Comparison of ENCODE assay signal across 16 mouse cellular contexts in the genomic region with DNA sequence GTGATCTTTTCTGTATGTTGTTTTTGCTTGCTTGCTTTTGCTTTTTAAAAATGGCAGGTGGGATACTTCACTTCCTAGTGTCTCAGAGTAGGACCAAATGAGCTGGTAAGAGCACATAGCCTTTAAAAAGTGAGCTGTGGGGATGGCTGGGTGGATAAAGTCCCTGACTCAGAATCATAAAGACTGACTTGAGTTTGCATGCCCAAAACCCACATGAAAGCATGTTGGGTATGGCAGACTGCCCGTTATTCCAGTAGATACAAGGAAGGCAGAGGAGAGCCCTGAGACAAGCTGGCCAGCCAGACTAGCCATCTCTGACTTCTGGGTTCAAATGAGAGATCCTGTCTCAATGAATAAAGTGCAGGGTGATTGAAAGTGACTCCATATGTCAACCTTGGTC.
A peak's percentile ranks its signal among the peaks of the same experiment; 100 is the strongest.
DNase-seq lines count a peak whose midpoint lies in the region; TF ChIP-seq lines count a peak whose summit lies in the region.
"Had no signal": no experiment of that assay in that cellular context is flagged by ENCODE, and none has a peak within 500 bp of the region (broad histone marks: within the 10 kb centered on the region; RNA-seq: fewer than 3 reads in every experiment).

No protein-coding gene starts in this region.

- 94% methylated on average over 1 of the region's 1 CpGs for WGBS in limb, embryonic 10.5 days

- TF ChIP-seq CTCF in embryonic fibroblast, embryonic 13.5 days (IDR thresholded peaks at IDR 0.05; ENCODE audit: borderline replicate concordance, insufficient read depth, low read length), result no peak

- no peaks in the 10 kb centered on the region for H3K9me3 ChIP-seq in limb, embryonic 10.5 days (replicated peaks)
- H3K9me3 ChIP-seq: forebrain, embryonic 12.5 days; heart, embryonic 12.5 days; hindbrain, embryonic 10.5 days; hindbrain, embryonic 15.5 days had no signal

- peak; percentile 27 for DNase-seq in ovary, adult 18-20 months (ENCODE audit: low spot score)
- no peak for DNase-seq in ovary, postnatal 14 days (ENCODE audit: low spot score)
- DNase-seq in Muller cell, postnatal 12 days (ENCODE audit: inconsistent ontology term), result peak; percentile 78
- DNase-seq in limb, embryonic 10.5 days (ENCODE audit: low spot score), result no peak
- no peak for DNase-seq in thymus, postnatal 14 days
- DNase-seq in layer of hippocampus, postnatal 36 days, result no peak
- DNase-seq: adrenal gland, postnatal 10 days; cerebellum, adult 18-20 months; cerebellum, adult 9-11 months; cerebellum, postnatal 36 days; gastrocnemius, postnatal 10 days had no signal

- TF ChIP-seq POLR2A in embryonic fibroblast, embryonic 13.5 days (IDR thresholded peaks at IDR 0.05; ENCODE audit: low read depth, low read length), result no peak

- H3K27ac ChIP-seq in embryonic fibroblast, embryonic 13.5 days (ENCODE audit: insufficient read depth, low read length), result peak overlapping the region; percentile 45; the same call in 1 of the 2 replicates
- H3K27ac ChIP-seq in limb, embryonic 10.5 days, result no peak overlapping the region
- H3K27ac ChIP-seq: forebrain, embryonic 12.5 days; hindbrain, embryonic 10.5 days; hindbrain, embryonic 15.5 days had no signal

- H3K27me3 ChIP-seq in limb, embryonic 10.5 days (ENCODE audit: low read depth, poor library complexity, severe bottlenecking), result no peaks in the 10 kb centered on the region; the same call in 1 of the 2 replicates
- H3K27me3 ChIP-seq: forebrain, embryonic 12.5 days; hindbrain, embryonic 15.5 days had no signal

- H3K36me3 ChIP-seq in limb, embryonic 10.5 days, result no peaks in the 10 kb centered on the region
- H3K36me3 ChIP-seq: forebrain, embryonic 12.5 days; heart, embryonic 12.5 days; hindbrain, embryonic 10.5 days; hindbrain, embryonic 15.5 days had no signal

- H3K4me1 ChIP-seq in embryonic fibroblast, embryonic 13.5 days (ENCODE audit: control insufficient read depth, insufficient read depth, low read length), result peaks cover 4% of the 10 kb centered on the region; the same call in 1 of the 2 replicates
- peaks cover 35% of the 10 kb centered on the region for H3K4me1 ChIP-seq in limb, embryonic 10.5 days
- H3K4me1 ChIP-seq: heart, embryonic 12.5 days had no signal

- H3K4me3 ChIP-seq in embryonic fibroblast, embryonic 13.5 days (ENCODE audit: insufficient read depth, low read length), result no peak overlapping the region
- H3K4me3 ChIP-seq in limb, embryonic 10.5 days, result no peak overlapping the region
- H3K4me3 ChIP-seq: forebrain, embryonic 12.5 days; heart, embryonic 12.5 days; hindbrain, embryonic 10.5 days; hindbrain, embryonic 15.5 days had no signal

Comparison
In these comparisons a context has a peak if more than half of its experiments do, and no peak if none do; other contexts are left out.
1. DNase-seq: peak in ovary, adult 18-20 months (single experiment) and Muller cell, postnatal 12 days (single experiment); none in ovary, postnatal 14 days (single experiment), limb, embryonic 10.5 days (single experiment), thymus, postnatal 14 days (single experiment) and layer of hippocampus, postnatal 36 days (0 of 2).